Mouse (Mus musculus) lung, postnatal 10 days (tissue): ENCODE measurements around the gene Igfbp7.

ENCODE experiments used
- DNase-seq: peaks from one replicate; pipeline ENCODE4 v3.0.0; 2021

The Igfbp7 gene

GRCm38 (mm10) chr5:77340033-77340432, 67.8 kb downstream of the Igfbp7 start:
- DNase-seq, result no peak

GRCm38 (mm10) chr5:77330154-77330553, 77.7 kb downstream of the Igfbp7 start:
- DNase-seq, result no peak

GRCm38 (mm10) chr5:77324936-77325335, 82.9 kb downstream of the Igfbp7 start:
- no peak for DNase-seq

- DNase-seq, result no peak
Observed at GRCm38 (mm10) chr5:77314986-77315385, 92.9 kb downstream of the Igfbp7 start.

- no peak for DNase-seq
Observed at GRCm38 (mm10) chr5:77314206-77314605, 93.6 kb downstream of the Igfbp7 start.

GRCm38 (mm10) chr5:77309924-77310772, 97.7 kb downstream of the Igfbp7 start, which contains the start of the genes Noa1 and Polr2b:
Gene Noa1 (minus strand): TSS chr5:77310084.
Gene Polr2b (plus strand): TSS chr5:77310147.
- peak; percentile 99 for DNase-seq

- peak; percentile 10 for DNase-seq
Observed at GRCm38 (mm10) chr5:77309051-77309906, 98.6 kb downstream of the Igfbp7 start.

- DNase-seq, result no peak
Observed at GRCm38 (mm10) chr5:77307821-77308553, 99.9 kb downstream of the Igfbp7 start.

- peak; percentile 34 for DNase-seq
Observed at GRCm38 (mm10) chr5:77301296-77301903, 106.4 kb downstream of the Igfbp7 start.

- no peak for DNase-seq
Observed at GRCm38 (mm10) chr5:77299486-77299885, 108.4 kb downstream of the Igfbp7 start.
